Mouse (Mus musculus): ENCODE results near the gene Fnbp1l.

DNA sequence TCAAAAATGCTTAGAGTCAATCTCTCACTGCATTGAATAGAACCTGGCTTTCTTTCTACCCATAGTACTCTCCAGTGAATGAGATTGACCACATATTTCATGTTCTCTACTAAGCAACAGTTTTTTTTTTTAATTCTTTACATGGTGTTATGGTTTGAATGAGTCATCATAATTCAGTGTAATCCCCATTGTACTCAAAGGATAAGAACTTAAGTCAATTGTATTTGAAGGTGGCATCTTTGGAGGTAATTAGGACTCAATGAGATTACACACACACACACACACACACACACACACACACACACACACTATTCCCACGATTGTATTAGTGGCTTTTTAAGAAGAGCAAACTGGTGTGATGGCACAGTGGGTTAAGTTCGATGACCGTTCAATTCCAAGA is 9.4 kb upstream of the Fnbp1l start:
- no peak for TF ChIP-seq EP300 (IDR thresholded peaks at IDR 0.05; ENCODE audit: insufficient read depth, low read depth, low read length)
- TF ChIP-seq POLR2A (IDR thresholded peaks at IDR 0.05; ENCODE audit: insufficient read depth, low read depth, low read length): no peak
